Mouse (Mus musculus): Measurements from ENCODE around the gene Slc30a7. TPM values are rescaled to one million over a fixed set of nuclear protein-coding genes. Genes with fewer than 3 reads are reported as not detected.
"Not testable (repeated sequence)": the region's sequence is repeated elsewhere in the genome, so short reads cannot be mapped to it uniquely, and the experiment has no call there.

Slc30a7 gene
- total RNA-seq, 2 experiments from 2014 or later: 9.2 to 12.8 TPM

DNA sequence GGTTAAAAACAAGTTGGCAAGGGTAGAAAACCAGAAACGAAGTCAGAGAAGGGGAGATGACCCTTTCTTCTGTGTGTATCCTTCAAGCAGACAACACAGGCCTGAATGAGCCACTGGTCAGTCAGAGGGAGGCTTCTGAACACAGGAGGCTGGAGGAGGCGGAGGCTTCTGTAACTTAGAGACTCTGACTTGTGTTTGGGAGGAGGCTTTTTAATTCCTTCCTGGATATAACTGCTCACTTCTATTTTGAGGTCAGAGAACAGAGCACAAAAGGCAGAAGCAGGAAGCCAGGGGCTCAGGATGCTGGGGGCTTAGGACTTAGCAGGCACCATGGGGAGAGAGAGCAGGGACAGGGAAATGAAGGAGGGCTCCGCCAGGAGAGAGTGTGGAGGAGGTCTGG is 56.0 kb downstream of the Slc30a7 start:
- no peak for ATAC-seq (replicated peaks; ENCODE audit: low FRiP score, low TSS enrichment, poor library complexity, severe bottlenecking)

- 0 out of 2 replicates have a peak, but pooled peaks have one; percentile 39 for ATAC-seq (replicated peaks; ENCODE audit: low FRiP score, low TSS enrichment, poor library complexity, severe bottlenecking)
Measured at GRCm38 (mm10) chr3:115949921-115950877, 57.0 kb downstream of the Slc30a7 start.

DNA sequence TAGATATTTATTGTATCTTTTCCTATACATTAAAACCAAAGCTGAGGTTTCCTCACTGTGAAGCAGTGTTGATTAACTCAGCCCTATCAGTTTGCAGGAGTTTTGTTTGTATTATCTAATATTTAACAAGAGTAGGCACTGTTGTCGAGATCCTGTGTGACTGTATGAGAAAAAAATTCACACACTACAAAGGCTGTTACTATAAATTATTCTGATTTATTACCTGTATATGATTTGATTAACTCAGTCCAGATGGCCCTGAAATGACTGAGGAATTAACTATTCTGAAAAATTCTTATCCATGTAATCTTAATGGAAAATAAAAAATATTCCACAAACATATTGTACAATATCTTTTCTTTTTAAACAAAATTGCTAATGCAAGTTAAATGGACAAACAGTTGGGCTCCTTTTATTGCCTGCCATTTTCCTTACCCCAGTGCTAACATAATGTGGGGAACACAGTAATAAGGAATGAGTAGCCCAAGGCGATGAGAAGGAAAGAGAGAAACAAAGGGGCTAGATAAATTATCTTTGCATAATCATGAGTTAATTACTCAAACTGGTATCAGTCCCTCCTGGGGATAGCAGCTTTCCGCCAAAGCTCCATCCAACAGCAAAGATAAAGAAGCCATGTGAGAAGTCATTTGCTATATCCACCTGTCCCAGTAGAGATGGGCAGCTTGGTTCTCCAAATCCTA is 57.8 kb downstream of the Slc30a7 start:
- ATAC-seq (replicated peaks; ENCODE audit: low FRiP score, low TSS enrichment, poor library complexity, severe bottlenecking): no peak

DNA sequence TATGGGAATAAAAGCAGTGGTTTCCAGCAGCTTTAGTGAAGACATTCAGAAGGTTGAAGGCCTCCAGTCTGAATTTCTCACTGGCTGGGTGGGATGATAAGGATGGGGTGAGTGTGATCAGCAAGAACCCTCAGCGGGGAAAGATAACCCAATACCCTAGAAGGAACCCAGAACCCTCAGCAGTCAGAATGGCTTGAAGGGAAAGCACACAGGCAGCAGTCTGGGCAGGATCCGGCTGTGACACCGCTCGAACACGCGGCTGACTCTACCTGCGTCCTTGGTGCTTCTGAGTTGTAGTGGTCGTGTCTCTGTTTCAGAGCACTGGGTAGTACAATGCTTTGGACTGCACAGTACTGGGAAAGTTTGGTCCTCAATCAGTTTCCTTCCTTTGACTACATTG is 60.9 kb downstream of the Slc30a7 start:
- ATAC-seq (replicated peaks; ENCODE audit: low FRiP score, low TSS enrichment, poor library complexity, severe bottlenecking): no peak

GRCm38 (mm10) chr3:115944376-115944775 is 62.8 kb downstream of the Slc30a7 start:
- ATAC-seq (replicated peaks; ENCODE audit: low FRiP score, low TSS enrichment, poor library complexity, severe bottlenecking): no peak

GRCm38 (mm10) chr3:115941464-115941863 is 65.7 kb downstream of the Slc30a7 start:
- no peak for ATAC-seq (replicated peaks; ENCODE audit: low FRiP score, low TSS enrichment, poor library complexity, severe bottlenecking)

GRCm38 (mm10) chr3:115940510-115940909 is 66.7 kb downstream of the Slc30a7 start:
- ATAC-seq (replicated peaks; ENCODE audit: low FRiP score, low TSS enrichment, poor library complexity, severe bottlenecking): no peak

DNA sequence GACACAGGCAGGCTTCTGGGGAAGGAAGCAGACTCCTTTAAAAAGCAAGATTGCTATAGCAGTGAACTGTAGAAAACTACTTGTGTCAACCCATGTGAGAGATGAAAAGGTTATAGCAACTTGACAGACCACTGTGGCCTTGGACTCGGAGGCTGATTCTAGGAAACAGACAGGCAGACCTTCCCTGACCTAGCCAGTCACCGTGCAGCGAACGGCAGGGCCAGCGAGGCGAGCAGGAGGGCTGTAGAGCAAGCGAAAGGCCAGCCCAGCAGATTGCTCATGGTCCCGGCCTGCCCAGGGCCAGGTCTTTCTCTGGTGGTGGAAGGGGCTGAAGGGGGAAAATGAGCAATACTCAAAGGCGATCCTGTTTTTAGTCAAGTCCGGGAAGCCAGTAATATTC is 69.4 kb downstream of the Slc30a7 start:
- no peak for ATAC-seq (replicated peaks; ENCODE audit: low FRiP score, low TSS enrichment, poor library complexity, severe bottlenecking)

- ATAC-seq (replicated peaks; ENCODE audit: low FRiP score, low TSS enrichment, poor library complexity, severe bottlenecking): peak; percentile 88
Measured at GRCm38 (mm10) chr3:115936734-115937599, 70.2 kb downstream of the Slc30a7 start.

DNA sequence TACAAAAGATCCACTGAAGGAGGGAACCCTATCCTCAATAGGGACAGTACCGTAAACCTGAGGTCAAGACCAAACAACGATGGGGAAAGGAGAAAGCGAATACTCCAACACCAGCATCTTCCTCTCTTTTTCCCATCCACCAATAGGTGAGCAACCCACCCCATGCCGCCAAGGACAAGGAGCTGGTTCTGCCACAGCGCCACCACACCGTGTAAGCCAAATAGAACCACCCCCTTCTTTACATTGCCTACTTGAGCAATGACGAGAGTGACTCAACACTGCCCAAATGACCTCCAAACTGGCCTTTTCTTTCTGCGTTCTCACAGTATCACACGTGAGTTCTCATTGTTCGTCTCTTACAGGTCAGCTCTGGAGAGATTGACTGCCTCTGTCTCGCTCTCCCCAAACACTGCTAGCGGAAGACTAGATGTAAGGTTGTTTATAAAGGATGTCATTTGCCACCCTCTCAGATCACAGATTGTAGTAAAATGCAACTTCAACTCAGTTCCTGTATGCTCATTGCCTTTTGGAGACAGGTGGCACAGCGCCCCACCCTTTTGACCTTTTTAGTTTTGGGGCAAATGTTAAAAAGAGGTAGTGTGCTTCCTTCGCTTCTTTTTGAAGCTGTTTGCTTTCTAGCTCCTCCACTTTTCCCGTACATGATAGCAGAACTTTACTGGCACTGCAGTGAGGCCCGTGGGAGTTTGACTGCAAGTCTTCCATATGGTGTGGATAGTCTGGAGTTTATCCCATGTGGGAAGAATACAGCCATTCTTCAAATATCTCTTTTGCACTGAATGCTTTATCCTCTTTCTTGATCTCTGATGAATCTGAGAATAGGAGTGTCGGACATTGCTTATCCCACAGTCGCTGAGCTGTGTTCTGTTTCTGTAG is 73.7 kb downstream of the Slc30a7 start:
- no peak for ATAC-seq (replicated peaks; ENCODE audit: low FRiP score, low TSS enrichment, poor library complexity, severe bottlenecking)

- ATAC-seq (replicated peaks; ENCODE audit: low FRiP score, low TSS enrichment, poor library complexity, severe bottlenecking): no peak
Measured at GRCm38 (mm10) chr3:115931701-115932100, 75.5 kb downstream of the Slc30a7 start.

- no peak for ATAC-seq (replicated peaks; ENCODE audit: low FRiP score, low TSS enrichment, poor library complexity, severe bottlenecking)
Measured at GRCm38 (mm10) chr3:115926531-115926930, 80.7 kb downstream of the Slc30a7 start.

GRCm38 (mm10) chr3:115924401-115925190 is 82.6 kb downstream of the Slc30a7 start:
- no peak for ATAC-seq (replicated peaks; ENCODE audit: low FRiP score, low TSS enrichment, poor library complexity, severe bottlenecking)

DNA sequence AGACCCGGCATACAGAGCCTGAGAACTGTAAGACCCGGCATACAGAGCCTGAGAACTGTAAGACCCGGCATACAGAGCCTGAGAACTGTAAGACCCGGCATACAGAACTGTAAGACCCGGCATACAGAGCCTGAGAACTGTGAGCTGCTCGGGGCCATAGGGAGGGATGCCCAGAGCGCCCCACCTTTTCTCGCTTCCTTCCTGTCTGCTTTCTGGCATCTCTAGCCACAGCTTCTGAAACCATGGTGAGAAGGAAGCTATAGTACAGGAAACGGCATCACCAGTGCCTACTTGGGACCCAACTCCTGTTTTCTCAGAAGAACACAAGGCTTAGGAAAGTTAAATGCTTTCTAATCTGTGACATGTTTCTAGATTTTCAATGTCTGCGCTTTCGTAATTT is 99.8 kb downstream of the Slc30a7 start:
- not testable (repeated sequence) for ATAC-seq (replicated peaks; ENCODE audit: low FRiP score, low TSS enrichment, poor library complexity, severe bottlenecking)

DNA sequence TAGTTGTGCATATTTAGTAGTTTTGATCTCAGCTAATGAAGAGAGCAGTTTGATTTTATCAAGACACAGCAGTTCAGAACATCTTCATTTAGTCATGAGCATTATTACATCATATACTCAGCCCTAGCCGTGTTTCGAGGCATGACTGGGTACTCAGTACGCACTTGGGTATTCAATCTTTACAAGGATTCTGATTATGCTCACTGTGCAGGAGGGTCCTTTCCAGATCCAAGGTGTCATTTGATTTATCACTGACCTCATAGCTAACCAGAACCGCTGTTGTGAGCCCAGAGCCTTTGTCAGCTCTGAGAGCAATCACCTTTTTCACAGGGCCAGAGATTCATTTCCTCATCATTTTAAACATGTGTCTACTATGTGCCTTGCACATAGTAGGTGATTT is 101.6 kb downstream of the Slc30a7 start:
- ATAC-seq (replicated peaks; ENCODE audit: low FRiP score, low TSS enrichment, poor library complexity, severe bottlenecking): no peak

GRCm38 (mm10) chr3:115905067-115905466 is 102.1 kb downstream of the Slc30a7 start:
- ATAC-seq (replicated peaks; ENCODE audit: low FRiP score, low TSS enrichment, poor library complexity, severe bottlenecking): no peak

- ATAC-seq (replicated peaks; ENCODE audit: low FRiP score, low TSS enrichment, poor library complexity, severe bottlenecking): peak; percentile 60; the same call in 1 of the 2 replicates
Measured at GRCm38 (mm10) chr3:115902301-115902956, 104.8 kb downstream of the Slc30a7 start.
